Mouse (Mus musculus) layer of hippocampus, adult 8-10 months (tissue): ENCODE measurements around the gene Il17rd. TPM values are rescaled to one million over a fixed set of nuclear protein-coding genes. Genes with fewer than 3 reads are reported as not detected.

Experiments
- DNase-seq, 2 experiments: peaks; one replicate each; pipeline ENCODE4 v3.0.0; 2022; ENCODE audit warnings: low spot score in 2 of 2
- total RNA-seq, 4 experiments: library from RNA; stranded (reverse); gene quantifications; 2 replicates each; pipeline ENCODE4 v1.2.4; 2022

Il17rd gene
- total RNA-seq, 4 experiments from 2014 or later = 3.0 to 4.5 (median 3.5) TPM

GRCm38 (mm10) chr14:27141486-27141885 is 102.7 kb downstream of the Il17rd start:
- no peak for DNase-seq

GRCm38 (mm10) chr14:27142680-27143079 is 103.9 kb downstream of the Il17rd start:
- no peak for DNase-seq

- DNase-seq = no peak
Measured at GRCm38 (mm10) chr14:27145171-27146045, 106.7 kb downstream of the Il17rd start.

GRCm38 (mm10) chr14:27147726-27148125 is 109.0 kb downstream of the Il17rd start:
- DNase-seq = no peak

GRCm38 (mm10) chr14:27149401-27149800 is 110.7 kb downstream of the Il17rd start:
- no peak for DNase-seq

- no peak for DNase-seq
Measured at GRCm38 (mm10) chr14:27150011-27150640, 111.4 kb downstream of the Il17rd start.

GRCm38 (mm10) chr14:27151432-27151831 is 112.7 kb downstream of the Il17rd start:
- DNase-seq = no peak

- DNase-seq = no peak
Measured at GRCm38 (mm10) chr14:27155088-27155487, 116.3 kb downstream of the Il17rd start.

- no peak for DNase-seq
Measured at GRCm38 (mm10) chr14:27156032-27156431, 117.3 kb downstream of the Il17rd start.

Other genes with a start within 250 kb of the Il17rd start
- gene Asb14, start 144.4 kb upstream of the Il17rd start, total RNA-seq = under 1 TPM in 3 of 4 experiments, not detected in 1; 0.23 to 0.43 (median 0.31) TPM
- 10 to 100 TPM; 53.9 to 70.2 (median 62.1) TPM for gene Appl1, start 67.7 kb upstream of the Il17rd start, total RNA-seq
- gene Hesx1, start 44.5 kb upstream of the Il17rd start, total RNA-seq = not detected
- 10 to 100 TPM; 68.5 to 86.1 (median 79.8) TPM for gene Arhgef3, start 76.0 kb downstream of the Il17rd start, total RNA-seq